23 mouse cellular contexts compared by ENCODE assay signal in the genomic region with DNA sequence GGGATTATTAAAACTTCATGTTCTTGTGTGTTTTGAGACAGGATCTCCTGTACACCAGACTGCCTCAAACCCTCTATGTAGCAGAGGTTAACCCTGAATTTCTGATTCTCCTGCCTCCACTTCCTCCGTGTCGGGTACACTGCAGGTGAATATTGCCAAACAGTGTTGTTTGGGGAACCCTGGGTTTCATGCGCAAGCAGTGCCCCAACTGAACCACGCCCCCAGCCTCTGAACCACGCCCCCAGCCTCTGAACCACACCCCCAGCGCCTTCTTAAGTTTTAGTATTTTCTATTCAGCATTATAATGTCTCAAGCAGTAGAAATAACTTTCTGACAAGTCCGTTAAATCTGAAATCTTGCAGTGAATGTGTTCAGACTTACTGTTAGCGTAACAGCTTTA.
"Had no signal": no experiment of that assay in that cellular context is flagged by ENCODE, and none has a peak within 500 bp of the region (broad histone marks: within the 10 kb centered on the region; RNA-seq: fewer than 3 reads in every experiment).

No protein-coding gene starts in this region.

- DNase-seq: kidney, adult 2 months; kidney, postnatal 25 days; layer of hippocampus, adult 9-11 months; liver; lung, adult 18-20 months; lung, postnatal 10 days; lung, postnatal 36 days; right cerebral cortex, adult 18-20 months; right cerebral cortex, postnatal 25 days; spleen, adult 18-20 months; thymus, adult 18-20 months had no signal

- H3K27me3 ChIP-seq: liver, embryonic 15.5 days; lung, embryonic 15.5 days; midbrain, embryonic 12.5 days; midbrain, embryonic 15.5 days; neural tube, embryonic 12.5 days; neural tube, embryonic 15.5 days; stomach, embryonic 15.5 days had no signal

- H3K9me3 ChIP-seq: limb, embryonic 10.5 days; limb, embryonic 13.5 days; liver, embryonic 12.5 days; liver, embryonic 15.5 days; lung, embryonic 15.5 days; midbrain, embryonic 12.5 days; midbrain, embryonic 15.5 days; neural tube, embryonic 12.5 days; neural tube, embryonic 15.5 days; stomach, embryonic 15.5 days had no signal

- H3K4me2 ChIP-seq: limb, embryonic 13.5 days; liver, embryonic 12.5 days; liver, embryonic 15.5 days; lung, embryonic 15.5 days; midbrain, embryonic 12.5 days; midbrain, embryonic 15.5 days; neural tube, embryonic 12.5 days; neural tube, embryonic 15.5 days; stomach, embryonic 15.5 days had no signal

- ATAC-seq: liver, embryonic 12.5 days; midbrain, embryonic 15.5 days had no signal

- H3K27ac ChIP-seq: kidney, postnatal 0 days; layer of hippocampus, adult 2 months; limb, embryonic 10.5 days; limb, embryonic 13.5 days; liver, embryonic 12.5 days; liver, embryonic 15.5 days; lung, embryonic 15.5 days; midbrain, embryonic 12.5 days; midbrain, embryonic 15.5 days; neural tube, embryonic 12.5 days; neural tube, embryonic 15.5 days; stomach, embryonic 15.5 days had no signal

- H3K4me1 ChIP-seq: limb, embryonic 10.5 days; limb, embryonic 13.5 days; liver, embryonic 12.5 days; liver, embryonic 15.5 days; lung, embryonic 15.5 days; midbrain, embryonic 12.5 days; midbrain, embryonic 15.5 days; neural tube, embryonic 12.5 days; stomach, embryonic 15.5 days had no signal

- H3K9ac ChIP-seq: limb, embryonic 13.5 days; liver, embryonic 12.5 days; liver, embryonic 15.5 days; lung, embryonic 15.5 days; midbrain, embryonic 12.5 days; midbrain, embryonic 15.5 days; neural tube, embryonic 12.5 days; neural tube, embryonic 15.5 days; stomach, embryonic 15.5 days had no signal

- H3K4me3 ChIP-seq: layer of hippocampus, adult 2 months; limb, embryonic 10.5 days; limb, embryonic 13.5 days; liver, embryonic 12.5 days; liver, embryonic 15.5 days; lung, embryonic 15.5 days; midbrain, embryonic 12.5 days; midbrain, embryonic 15.5 days; neural tube, embryonic 12.5 days; neural tube, embryonic 15.5 days; stomach, embryonic 15.5 days had no signal

- H3K36me3 ChIP-seq: limb, embryonic 10.5 days; limb, embryonic 13.5 days; liver, embryonic 12.5 days; liver, embryonic 15.5 days; lung, embryonic 15.5 days; midbrain, embryonic 15.5 days; neural tube, embryonic 15.5 days; stomach, embryonic 15.5 days had no signal
